Mouse (Mus musculus): ENCODE measurements at regions not wholly inside any gene's neighbourhood (a gene's known extent, or its start where the extent isn't known, plus 50 kb on each side); places are given as distances from the start of the nearest gene placed in this dataset.

DNA sequence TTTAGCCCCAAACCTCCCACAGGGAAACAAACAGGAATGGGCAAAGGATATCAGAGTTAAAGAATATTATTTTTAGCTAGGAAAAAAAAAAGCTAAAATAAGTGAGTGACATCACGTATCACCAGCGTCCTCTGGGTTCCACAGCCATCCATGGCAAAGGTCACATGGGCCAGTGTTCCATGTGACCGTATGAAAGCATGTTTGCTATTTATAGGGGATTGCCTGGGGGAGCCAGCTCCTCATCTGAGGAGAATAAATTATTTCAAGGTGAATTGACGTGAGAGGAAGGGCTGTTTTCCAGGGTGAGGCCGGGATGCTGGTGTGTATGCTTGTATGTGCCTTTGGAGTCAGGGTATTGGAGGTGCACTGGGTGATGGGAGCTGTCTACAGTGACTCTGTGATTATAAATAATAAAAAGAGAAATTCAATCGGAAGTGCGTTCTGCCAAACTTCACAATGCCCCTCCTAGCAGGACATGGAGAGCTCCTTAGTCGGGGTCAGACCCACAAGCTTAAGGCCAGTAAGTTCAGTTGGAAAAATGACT lies 481.0 kb upstream of the Nr2f2 start:
- ATAC-seq (ENCODE audit: low FRiP score) (no peak), DNase-seq (ENCODE audit: low spot score, missing footprints) (peak; percentile 37)
- no peak overlapping the region for H3K4me3 ChIP-seq (ENCODE audit: low read depth, low read length)
- no peak overlapping the region for H3K4me2 ChIP-seq
- H3K27ac ChIP-seq (ENCODE audit: low read depth, low read length), result no peak overlapping the region
- no peaks in the 10 kb centered on the region for H3K36me3 ChIP-seq (ENCODE audit: control insufficient read depth, insufficient read depth, low read length)
- no peak overlapping the region for H3K9ac ChIP-seq (ENCODE audit: low read length)
- no peaks in the 10 kb centered on the region; the same call in 1 of the 2 replicates for H3K27me3 ChIP-seq (ENCODE audit: control insufficient read depth, insufficient read depth, low read length)
- H3K9me3 ChIP-seq (ENCODE audit: control insufficient read depth, low read length), result no peaks in the 10 kb centered on the region
- WGBS, result 73% methylated on average over 8 of the region's 8 CpGs
- H3K4me1 ChIP-seq (ENCODE audit: control insufficient read depth, insufficient read depth, low read length), result peaks cover 11% of the 10 kb centered on the region; the same call in 1 of the 2 replicates

DNA sequence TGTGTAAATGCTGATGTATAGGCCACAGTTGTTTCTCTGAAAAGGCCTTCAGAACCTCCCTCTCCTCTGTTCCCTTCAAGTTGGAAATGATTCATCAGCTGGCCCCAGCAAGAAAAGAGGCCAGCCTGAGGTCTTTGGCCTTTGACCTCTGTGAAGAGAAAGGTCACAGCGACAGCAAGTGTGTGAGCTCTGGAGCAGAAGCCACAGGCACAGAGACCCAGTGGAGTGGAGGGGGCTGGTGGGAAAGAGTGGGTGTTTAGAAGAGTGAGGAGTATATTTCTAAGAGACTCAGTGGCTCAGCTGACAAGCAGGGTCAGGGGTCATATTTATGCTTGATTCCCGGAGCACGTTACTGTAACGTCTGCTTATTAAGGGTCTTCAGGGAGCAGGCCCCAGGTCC lies 479.5 kb upstream of the Nr2f2 start:
- H3K27ac ChIP-seq (ENCODE audit: low read depth, low read length), result no peak overlapping the region
- no peak for ATAC-seq (ENCODE audit: low FRiP score)
- WGBS, result 3% methylated on average over 4 of the region's 4 CpGs

DNA sequence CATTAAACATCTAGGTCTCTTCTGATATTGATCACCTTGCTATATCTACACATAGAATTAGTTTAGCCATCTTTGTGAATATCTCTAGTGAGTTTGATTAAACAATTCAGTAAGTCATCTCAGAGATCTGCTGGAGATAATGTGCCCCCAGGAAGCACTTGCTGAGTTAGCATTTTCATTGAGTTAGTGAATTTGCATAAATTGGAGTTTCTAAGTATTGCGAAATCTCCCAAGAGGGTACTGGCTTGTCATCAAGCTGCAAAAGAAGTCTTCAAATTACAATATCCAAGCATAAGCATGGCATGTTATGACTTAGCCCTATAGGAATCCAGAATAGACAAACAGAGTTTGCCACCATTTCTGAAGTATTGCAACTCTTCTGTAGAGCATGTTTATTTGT lies 473.6 kb upstream of the Nr2f2 start:
- H3K27me3 ChIP-seq (ENCODE audit: control insufficient read depth, insufficient read depth, low read length), result no peaks in the 10 kb centered on the region
- H3K27ac ChIP-seq (ENCODE audit: low read depth, low read length), result no peak overlapping the region
- H3K36me3 ChIP-seq (ENCODE audit: control insufficient read depth, insufficient read depth, low read length), result no peaks in the 10 kb centered on the region
- ATAC-seq (ENCODE audit: low FRiP score), result no peak
- no peaks in the 10 kb centered on the region for H3K9me3 ChIP-seq (ENCODE audit: control insufficient read depth, low read length)
- H3K9ac ChIP-seq (ENCODE audit: low read length), result no peak overlapping the region
- no peak overlapping the region for H3K4me2 ChIP-seq
- WGBS, result 98% methylated on average over 1 of the region's 1 CpGs
- DNase-seq (ENCODE audit: low spot score, missing footprints), result peak; percentile 44
- H3K4me1 ChIP-seq (ENCODE audit: control insufficient read depth, insufficient read depth, low read length), result no peaks in the 10 kb centered on the region
- no peak overlapping the region for H3K4me3 ChIP-seq (ENCODE audit: low read depth, low read length)

More for the DNA sequence above, 479.5 kb upstream of the Nr2f2 start:
- Histone ChIP-seq H3K27me3 (ENCODE audit: control insufficient read depth, insufficient read depth, low read length) (no peaks in the 10 kb centered on the region; the same call in 1 of the 2 replicates), H3K4me2 (no peak overlapping the region), H3K4me3 (ENCODE audit: low read depth, low read length) (no peak overlapping the region), H3K36me3 (ENCODE audit: control insufficient read depth, insufficient read depth, low read length) (no peaks in the 10 kb centered on the region), H3K9me3 (ENCODE audit: control insufficient read depth, low read length) (no peaks in the 10 kb centered on the region), H3K4me1 (ENCODE audit: control insufficient read depth, insufficient read depth, low read length) (peaks cover 11% of the 10 kb centered on the region; the same call in 1 of the 2 replicates), H3K9ac (ENCODE audit: low read length) (no peak overlapping the region)
- DNase-seq (ENCODE audit: low spot score, missing footprints), result peak; percentile 79

DNA sequence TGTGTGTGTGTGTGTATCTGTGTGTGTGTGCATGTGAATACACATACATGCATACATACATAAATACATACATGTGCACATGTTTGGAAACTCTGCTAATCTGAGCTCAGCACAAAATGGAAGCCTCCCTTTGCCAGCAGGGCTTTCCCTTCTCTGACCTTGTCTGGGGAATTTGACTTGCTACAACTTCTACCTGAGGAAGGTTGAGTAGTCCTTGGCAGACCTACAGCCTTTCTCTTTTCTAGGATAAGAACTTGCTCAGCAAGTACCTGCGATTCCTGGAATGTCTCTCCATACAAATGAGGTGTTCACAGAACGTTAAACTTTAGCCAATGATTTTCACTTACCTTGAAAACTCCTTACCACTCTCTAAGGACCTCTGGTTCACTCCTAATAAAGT lies 472.7 kb upstream of the Nr2f2 start:
- no peaks in the 10 kb centered on the region for H3K27me3 ChIP-seq (ENCODE audit: control insufficient read depth, insufficient read depth, low read length)
- H3K9me3 ChIP-seq (ENCODE audit: control insufficient read depth, low read length), result no peaks in the 10 kb centered on the region
- H3K4me3 ChIP-seq (ENCODE audit: low read depth, low read length), result no peak overlapping the region
- H3K36me3 ChIP-seq (ENCODE audit: control insufficient read depth, insufficient read depth, low read length), result no peaks in the 10 kb centered on the region
- H3K9ac ChIP-seq (ENCODE audit: low read length), result no peak overlapping the region
- ATAC-seq (ENCODE audit: low FRiP score) (no peak), DNase-seq (ENCODE audit: low spot score, missing footprints) (peak; percentile 1)
- WGBS, result 89% methylated on average over 2 of the region's 2 CpGs
- no peak overlapping the region for H3K4me2 ChIP-seq
- H3K27ac ChIP-seq (ENCODE audit: low read depth, low read length), result no peak overlapping the region
- no peaks in the 10 kb centered on the region for H3K4me1 ChIP-seq (ENCODE audit: control insufficient read depth, insufficient read depth, low read length)

DNA sequence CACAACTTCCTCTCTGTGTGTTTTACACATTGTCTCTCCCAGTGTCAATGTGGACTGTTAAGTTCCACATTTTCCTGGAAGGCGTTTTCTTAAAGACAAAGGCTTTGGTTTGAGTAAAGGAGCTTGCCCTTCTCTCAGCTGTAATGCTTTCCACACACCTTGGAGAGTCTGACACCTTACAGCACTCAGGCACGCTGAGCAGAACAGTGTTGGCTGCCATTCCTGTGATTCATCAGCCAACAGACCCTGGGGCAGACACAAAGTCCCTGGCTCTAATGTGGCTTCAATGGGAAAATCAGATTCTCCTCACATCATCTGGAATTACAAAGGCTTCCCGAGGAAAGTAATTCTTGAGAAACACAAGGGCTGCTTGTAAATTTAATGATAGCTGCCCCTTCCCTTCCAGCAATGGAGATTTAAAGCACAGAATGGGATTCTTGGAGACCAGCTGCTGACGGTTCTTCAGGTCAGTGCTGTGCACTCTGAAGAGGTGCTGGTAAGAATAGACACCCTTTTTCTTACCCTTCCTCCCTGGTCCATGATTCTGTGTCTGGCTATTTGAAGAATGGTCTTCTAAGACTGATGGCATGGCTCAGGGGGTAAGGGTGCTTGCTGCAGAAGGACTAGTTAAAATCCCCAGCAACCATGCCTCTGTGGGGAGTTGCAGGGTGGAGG lies 468.4 kb upstream of the Nr2f2 start:
- DNase-seq (ENCODE audit: low spot score, missing footprints), result peak; percentile 60
- 70% methylated on average over 4 of the region's 4 CpGs for WGBS
- no peak overlapping the region for H3K9ac ChIP-seq (ENCODE audit: low read length)
- H3K27me3 ChIP-seq (ENCODE audit: control insufficient read depth, insufficient read depth, low read length), result no peaks in the 10 kb centered on the region
- no peaks in the 10 kb centered on the region for H3K36me3 ChIP-seq (ENCODE audit: control insufficient read depth, insufficient read depth, low read length)
- H3K4me3 ChIP-seq (ENCODE audit: low read depth, low read length), result no peak overlapping the region
- no peaks in the 10 kb centered on the region for H3K9me3 ChIP-seq (ENCODE audit: control insufficient read depth, low read length)
- no peak for ATAC-seq (ENCODE audit: low FRiP score)
- H3K4me1 ChIP-seq (ENCODE audit: control insufficient read depth, insufficient read depth, low read length), result no peaks in the 10 kb centered on the region
- no peak overlapping the region for H3K27ac ChIP-seq (ENCODE audit: low read depth, low read length)
- H3K4me2 ChIP-seq, result no peak overlapping the region

DNA sequence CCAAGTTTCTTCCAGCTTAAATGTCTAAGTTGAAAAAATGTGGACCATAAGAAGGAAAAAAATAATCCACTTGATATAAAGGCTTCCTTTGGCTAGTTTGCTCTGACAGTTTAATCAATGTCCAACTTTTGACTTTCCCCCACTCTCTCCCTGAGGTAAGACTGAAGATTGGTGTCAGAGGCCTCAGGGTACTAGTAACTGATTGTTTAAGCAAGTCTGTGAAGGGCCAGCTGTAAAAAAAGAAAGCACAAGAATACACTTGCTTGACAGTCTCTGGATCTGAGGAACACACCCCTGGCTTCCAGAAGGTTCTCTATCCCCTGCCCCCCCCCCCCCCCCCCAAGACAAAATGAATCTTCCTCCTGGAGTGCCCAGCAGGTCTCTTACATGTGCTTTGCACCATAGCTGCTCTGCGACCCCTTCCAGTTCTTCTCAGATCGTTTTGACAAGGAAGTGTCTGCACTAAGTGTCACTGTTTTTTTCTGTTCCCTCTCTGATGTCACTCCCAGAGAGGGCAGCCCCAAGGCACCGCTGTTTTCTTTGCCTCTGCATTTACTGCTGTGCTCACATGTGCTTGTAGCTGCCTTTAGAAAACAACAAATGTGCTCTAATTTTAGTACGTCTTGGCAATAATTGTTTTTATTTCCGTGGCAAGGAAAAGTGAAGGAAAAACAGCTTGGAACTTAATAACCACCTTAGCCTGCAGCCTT lies 462.1 kb upstream of the Nr2f2 start:
- WGBS, result 64% methylated on average over 5 of the region's 5 CpGs
- no peak overlapping the region for H3K4me2 ChIP-seq
- no peak for DNase-seq (ENCODE audit: low spot score, missing footprints)

DNA sequence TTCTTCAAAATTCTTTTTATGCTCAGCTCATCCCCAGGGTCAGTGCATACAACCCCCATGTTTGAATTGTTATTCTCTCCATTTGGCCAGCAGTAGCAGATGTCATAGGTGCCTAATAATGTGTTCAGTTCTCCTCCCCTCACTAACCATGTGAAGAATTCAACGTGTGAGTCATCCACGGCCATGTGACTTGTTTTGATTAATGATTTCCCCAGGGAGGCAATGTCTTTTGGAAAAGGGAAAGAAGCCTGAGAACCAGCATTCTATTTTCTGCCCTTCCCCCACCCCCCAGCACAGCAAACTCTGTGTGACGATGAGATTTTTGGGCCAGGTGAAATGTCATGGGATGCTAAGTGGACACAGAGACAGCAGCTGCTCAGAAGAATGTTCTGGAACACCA lies 459.5 kb upstream of the Nr2f2 start:
- ATAC-seq (ENCODE audit: low FRiP score) (no peak), DNase-seq (ENCODE audit: low spot score, missing footprints) (no peak)
- Histone ChIP-seq H3K36me3 (ENCODE audit: control insufficient read depth, insufficient read depth, low read length) (no peaks in the 10 kb centered on the region), H3K27ac (ENCODE audit: low read depth, low read length) (no peak overlapping the region), H3K4me3 (ENCODE audit: low read depth, low read length) (no peak overlapping the region), H3K4me2 (no peak overlapping the region), H3K9me3 (ENCODE audit: control insufficient read depth, low read length) (no peaks in the 10 kb centered on the region), H3K4me1 (ENCODE audit: control insufficient read depth, insufficient read depth, low read length) (no peaks in the 10 kb centered on the region; the same call in 1 of the 2 replicates), H3K27me3 (ENCODE audit: control insufficient read depth, insufficient read depth, low read length) (no peaks in the 10 kb centered on the region), H3K9ac (ENCODE audit: low read length) (no peak overlapping the region)
- WGBS, result 90% methylated on average over 3 of the region's 3 CpGs

More for the DNA sequence above, 462.1 kb upstream of the Nr2f2 start:
- Histone ChIP-seq H3K9ac (ENCODE audit: low read length) (no peak overlapping the region), H3K4me1 (ENCODE audit: control insufficient read depth, insufficient read depth, low read length) (no peaks in the 10 kb centered on the region), H3K27me3 (ENCODE audit: control insufficient read depth, insufficient read depth, low read length) (no peaks in the 10 kb centered on the region), H3K4me3 (ENCODE audit: low read depth, low read length) (no peak overlapping the region), H3K36me3 (ENCODE audit: control insufficient read depth, insufficient read depth, low read length) (no peaks in the 10 kb centered on the region), H3K27ac (ENCODE audit: low read depth, low read length) (no peak overlapping the region), H3K9me3 (ENCODE audit: control insufficient read depth, low read length) (no peaks in the 10 kb centered on the region)
- no peak for ATAC-seq (ENCODE audit: low FRiP score)

DNA sequence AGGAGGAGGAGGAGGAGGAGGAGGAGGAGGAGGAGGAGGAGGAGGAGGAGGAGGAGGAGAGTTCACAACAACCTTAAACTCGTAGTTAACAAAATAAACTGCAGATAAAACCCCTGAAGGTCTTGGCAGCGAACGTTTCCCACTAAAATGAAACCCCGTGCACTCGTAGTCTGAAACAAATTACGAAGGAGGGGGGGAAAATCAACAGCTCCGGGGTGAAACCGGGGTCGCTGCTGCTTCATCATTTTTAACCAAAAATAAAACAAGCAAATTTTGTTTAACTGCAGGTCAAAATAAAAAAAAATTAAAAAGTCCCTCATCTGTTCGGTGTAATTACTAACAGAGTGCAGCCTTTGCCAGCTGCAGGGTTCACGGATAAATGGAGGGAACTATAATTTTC lies 456.5 kb upstream of the Nr2f2 start:
- Histone ChIP-seq H3K9me3 (ENCODE audit: control insufficient read depth, low read length) (no peaks in the 10 kb centered on the region), H3K27me3 (ENCODE audit: control insufficient read depth, insufficient read depth, low read length) (no peaks in the 10 kb centered on the region), H3K4me1 (ENCODE audit: control insufficient read depth, insufficient read depth, low read length) (no peaks in the 10 kb centered on the region; the same call in 1 of the 2 replicates), H3K4me3 (ENCODE audit: low read depth, low read length) (no peak overlapping the region), H3K9ac (ENCODE audit: low read length) (no peak overlapping the region), H3K36me3 (ENCODE audit: control insufficient read depth, insufficient read depth, low read length) (no peaks in the 10 kb centered on the region), H3K27ac (ENCODE audit: low read depth, low read length) (no peak overlapping the region), H3K4me2 (no peak overlapping the region)
- 81% methylated on average over 11 of the region's 11 CpGs for WGBS
- DNase-seq (ENCODE audit: low spot score, missing footprints) (no peak), ATAC-seq (ENCODE audit: low FRiP score) (no peak)

DNA sequence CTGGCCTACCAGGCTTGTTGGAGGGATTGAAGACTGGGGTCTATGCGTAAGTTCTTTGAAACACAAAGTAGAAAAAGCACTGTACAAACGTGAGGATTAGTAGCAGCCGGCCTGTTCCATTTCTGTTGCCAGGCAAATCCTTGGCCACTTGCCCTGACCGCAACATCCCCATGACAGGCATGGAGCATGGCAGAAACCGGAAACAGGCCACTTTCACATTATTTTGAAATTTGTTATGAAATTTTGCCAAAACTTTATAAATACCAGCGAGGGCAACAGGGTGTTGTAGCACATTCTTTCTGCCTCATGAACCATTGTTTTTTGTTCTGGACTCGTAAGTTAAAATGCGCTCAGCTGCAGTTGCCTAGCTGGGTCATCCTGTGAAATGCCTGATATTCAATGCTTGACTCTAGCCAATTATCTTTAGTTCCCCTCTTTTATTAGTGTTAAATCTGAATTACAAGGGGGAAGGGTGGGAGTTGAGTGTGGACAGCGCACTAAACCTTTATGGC lies 455.8 kb upstream of the Nr2f2 start:
- Histone ChIP-seq H3K9me3 (ENCODE audit: control insufficient read depth, low read length) (no peaks in the 10 kb centered on the region), H3K9ac (ENCODE audit: low read length) (no peak overlapping the region), H3K4me2 (no peak overlapping the region), H3K4me3 (ENCODE audit: low read depth, low read length) (no peak overlapping the region), H3K27me3 (ENCODE audit: control insufficient read depth, insufficient read depth, low read length) (no peaks in the 10 kb centered on the region), H3K4me1 (ENCODE audit: control insufficient read depth, insufficient read depth, low read length) (no peaks in the 10 kb centered on the region; the same call in 1 of the 2 replicates), H3K27ac (ENCODE audit: low read depth, low read length) (no peak overlapping the region), H3K36me3 (ENCODE audit: control insufficient read depth, insufficient read depth, low read length) (no peaks in the 10 kb centered on the region)
- 73% methylated on average over 9 of the region's 9 CpGs for WGBS
- DNase-seq (ENCODE audit: low spot score, missing footprints) (peak; percentile 51), ATAC-seq (ENCODE audit: low FRiP score) (no peak)

Data from midbrain, embryonic 11.5 days (tissue).